Mouse (Mus musculus) midbrain, embryonic 11.5 days (tissue): Measurements from ENCODE around the gene Pik3ca. TPM values are rescaled to one million over a fixed set of nuclear protein-coding genes. Genes with fewer than 3 reads are reported as not detected.
A peak's percentile ranks its signal among the peaks of the same experiment; 100 is the strongest.

Experiments used
- ATAC-seq: fragments of 200-750 bp; cut with Nextera tagmentation; 2 replicates; pipeline ENCODE4 v1.8.0; 2017; ENCODE audit warnings: moderate TSS enrichment, moderate library complexity; ENCODE audit not compliant: low FRiP score
- DNase-seq: peaks from one replicate; pipeline ENCODE4 v3.0.0; 2015; ENCODE audit warnings: low spot score; ENCODE audit errors: missing footprints
- H3K27ac ChIP-seq: fragments of 300-500 bp; sonication (generic); 2 replicates; pipeline ENCODE4 v1.5.1; 2014; ENCODE audit warnings: low read depth, low read length
- H3K27me3 ChIP-seq: fragments of 300-500 bp; sonication (generic); 2 replicates; pipeline ENCODE4 v1.6.1; 2014; ENCODE audit warnings: mild to moderate bottlenecking, low read length, moderate library complexity, mixed read lengths; ENCODE audit not compliant: control insufficient read depth, insufficient read depth
- H3K36me3 ChIP-seq: fragments of 300-500 bp; sonication (generic); 2 replicates; pipeline ENCODE4 v1.6.1; 2014; ENCODE audit warnings: mild to moderate bottlenecking, low read length, moderate library complexity, mixed read lengths; ENCODE audit not compliant: control insufficient read depth, insufficient read depth
- H3K4me1 ChIP-seq: fragments of 300-500 bp; sonication (generic); 2 replicates; pipeline ENCODE4 v1.6.1; 2014; ENCODE audit warnings: low read length; ENCODE audit not compliant: control insufficient read depth, insufficient read depth
- H3K4me2 ChIP-seq: fragments of 300-500 bp; sonication (generic); 2 replicates; pipeline ENCODE4 v1.6.1; 2014; ENCODE audit warnings: mild to moderate bottlenecking, moderate library complexity
- H3K4me3 ChIP-seq: fragments of 300-500 bp; sonication (generic); 2 replicates; pipeline ENCODE4 v1.5.1; 2014; ENCODE audit warnings: low read depth, low read length
- H3K9ac ChIP-seq: fragments of 300-500 bp; sonication (generic); 2 replicates; pipeline ENCODE4 v1.6.1; 2014; ENCODE audit warnings: low read length
- H3K9me3 ChIP-seq: fragments of 300-500 bp; sonication (generic); 2 replicates; pipeline ENCODE4 v1.6.1; 2016; ENCODE audit warnings: low read length; ENCODE audit not compliant: control insufficient read depth
- WGBS: fragments of 180-500 bp; shearing (Covaris S2); extraction: QIAGEN DNeasy Blood & Tissue Kit; methylation state at CpG from one replicate; pipeline ENCODE4 v1.1.7; 2014; 5-methylcytosine and 5-hydroxymethylcytosine counted together
- polyA plus RNA-seq: library from polyadenylated mRNA; unstranded; fragments of >200 nt; fragmentation: Nextera tagmentation; extraction: Ambion mirVana; gene quantifications from 2 replicates; pipeline ENCODE4 v1.2.1, GENCODE M21; 2014

Pik3ca gene
- polyA plus RNA-seq, 1 experiment from 2014 or later = 12.7 TPM

DNA sequence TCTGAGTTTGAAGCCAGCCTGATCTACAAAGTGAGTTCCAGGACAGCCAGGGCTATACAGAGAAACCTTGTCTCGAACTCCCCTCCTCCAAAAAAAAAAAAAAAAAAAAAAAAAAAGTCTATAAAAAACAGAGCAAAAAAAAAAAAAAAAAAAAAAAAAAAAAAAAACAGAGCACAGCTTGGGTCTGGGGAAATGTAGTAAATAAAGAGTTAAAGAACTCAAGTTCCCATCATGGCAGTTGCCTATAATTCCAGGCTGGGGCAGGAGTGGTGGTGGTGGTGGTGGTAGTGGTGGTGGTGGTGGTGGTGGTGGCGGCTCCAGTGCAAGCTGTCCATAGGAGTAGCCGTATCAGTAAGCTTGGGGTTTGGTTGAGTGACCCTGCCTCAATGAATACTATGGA, 85.6 kb downstream of the Pik3ca start:
- Histone ChIP-seq H3K9me3 (no peaks in the 10 kb centered on the region), H3K36me3 (no peaks in the 10 kb centered on the region), H3K4me3 (no peak overlapping the region), H3K4me1 (no peaks in the 10 kb centered on the region), H3K9ac (no peak overlapping the region), H3K4me2 (no peak overlapping the region), H3K27me3 (no peaks in the 10 kb centered on the region), H3K27ac (no peak overlapping the region)
- DNase-seq (peak; percentile 49), ATAC-seq (no peak)
- 84% methylated on average over 3 of the region's 3 CpGs for whole genome bisulfite sequencing

- Histone ChIP-seq H3K9ac (no peak overlapping the region), H3K27me3 (no peaks in the 10 kb centered on the region), H3K36me3 (no peaks in the 10 kb centered on the region), H3K4me2 (no peak overlapping the region), H3K9me3 (no peaks in the 10 kb centered on the region), H3K27ac (no peak overlapping the region), H3K4me1 (no peaks in the 10 kb centered on the region), H3K4me3 (no peak overlapping the region)
- ATAC-seq = no peak
- WGBS = 86% methylated on average over 4 of the region's 4 CpGs
- peak; percentile 8 for DNase-seq
These were observed 89.1 kb downstream of the Pik3ca start for GRCm38 (mm10) chr3:32486543-32486942.

- no peak overlapping the region for H3K4me2 ChIP-seq
- H3K27me3 ChIP-seq = no peaks in the 10 kb centered on the region
- ATAC-seq (no peak), DNase-seq (peak; percentile 17)
- no peaks in the 10 kb centered on the region for H3K9me3 ChIP-seq
- no peaks in the 10 kb centered on the region for H3K4me1 ChIP-seq
- WGBS = 79% methylated on average over 6 of the region's 6 CpGs
- no peak overlapping the region for H3K4me3 ChIP-seq
- no peak overlapping the region for H3K27ac ChIP-seq
- no peak overlapping the region for H3K9ac ChIP-seq
- no peaks in the 10 kb centered on the region for H3K36me3 ChIP-seq
These were observed 90.7 kb downstream of the Pik3ca start for GRCm38 (mm10) chr3:32488172-32488571.

DNA sequence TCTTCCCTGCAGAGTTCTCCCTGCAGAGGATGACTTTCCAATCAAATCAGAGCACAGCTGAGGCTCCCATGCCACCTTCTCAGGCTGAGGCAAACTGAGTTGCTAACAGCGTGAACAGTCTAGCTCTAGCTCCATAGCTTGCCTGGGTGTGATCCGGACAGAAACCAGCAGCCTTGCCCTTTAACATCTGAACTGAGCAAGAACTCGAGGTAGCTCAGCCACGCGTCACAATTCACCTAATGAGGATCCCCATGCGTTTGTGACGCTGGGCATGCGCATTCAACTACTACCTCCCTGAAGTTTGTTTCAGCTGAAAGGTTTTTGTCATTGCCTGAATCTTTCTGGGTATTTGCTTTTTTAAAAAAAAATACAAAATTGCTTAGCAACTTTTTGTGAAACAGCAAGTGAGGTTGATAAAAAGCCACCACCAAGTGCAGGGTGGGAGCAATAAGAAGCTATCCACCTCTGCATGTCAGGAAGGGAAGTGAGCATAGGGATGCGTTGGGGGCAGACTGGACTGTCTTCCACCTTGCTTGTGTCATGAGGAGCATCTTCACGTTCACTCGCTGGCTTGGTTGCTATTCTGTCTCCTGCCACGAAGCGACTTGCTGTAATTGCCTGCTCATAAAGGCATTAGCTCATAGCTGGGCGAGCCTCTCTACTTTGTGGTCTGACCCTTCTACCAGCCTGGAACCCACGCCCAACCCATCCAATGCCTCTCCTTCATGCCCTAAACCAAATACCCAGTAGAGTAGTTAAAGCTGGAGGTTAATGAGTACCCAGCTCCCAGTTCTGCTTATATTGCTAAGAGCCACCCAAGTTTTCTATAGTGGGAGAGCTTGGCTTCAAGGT, 92.8 kb downstream of the Pik3ca start:
- ATAC-seq = no peak
- no peak overlapping the region for H3K4me3 ChIP-seq

DNA sequence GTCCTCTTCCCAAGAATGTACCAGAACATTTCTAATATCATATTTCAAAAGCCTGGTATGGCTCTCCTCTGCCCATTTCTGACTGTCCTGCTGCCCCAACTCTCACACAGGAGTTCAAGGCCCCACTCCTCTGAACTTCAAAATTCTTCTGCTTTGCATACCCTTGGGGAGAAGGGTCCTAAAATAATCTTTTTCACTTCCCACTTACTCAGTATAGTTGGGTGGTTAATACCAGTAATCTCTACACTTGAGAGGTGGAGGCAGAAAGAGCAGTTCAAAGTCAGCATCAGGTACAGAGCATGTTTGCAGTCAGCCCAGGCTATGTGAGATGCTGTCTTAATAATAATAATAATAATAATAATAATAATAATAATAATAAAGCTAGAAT, 93.5 kb downstream of the Pik3ca start:
- H3K36me3 ChIP-seq = no peaks in the 10 kb centered on the region
- no peaks in the 10 kb centered on the region for H3K9me3 ChIP-seq
- no peak overlapping the region for H3K9ac ChIP-seq
- DNase-seq = peak; percentile 12
- ATAC-seq = no peak
- no peaks in the 10 kb centered on the region for H3K27me3 ChIP-seq
- no peak overlapping the region for H3K27ac ChIP-seq
- no peak overlapping the region for H3K4me3 ChIP-seq
- H3K4me2 ChIP-seq = no peak overlapping the region
- H3K4me1 ChIP-seq = peaks cover 4% of the 10 kb centered on the region; the same call in 1 of the 2 replicates

More for the DNA sequence above, 92.8 kb downstream of the Pik3ca start:
- DNase-seq = peak; percentile 31
- Histone ChIP-seq H3K36me3 (no peaks in the 10 kb centered on the region), H3K27ac (no peak overlapping the region), H3K27me3 (no peaks in the 10 kb centered on the region), H3K9ac (no peak overlapping the region), H3K4me2 (no peak overlapping the region), H3K9me3 (no peaks in the 10 kb centered on the region), H3K4me1 (0 out of 2 replicates have a peak, but pooled peaks cover 2% of the 10 kb centered on the region)
- 91% methylated on average over 15 of the region's 15 CpGs for whole genome bisulfite sequencing

- no peak within 1 kb of the TSS for H3K9ac ChIP-seq
- H3K27ac ChIP-seq = no peak within 1 kb of the TSS
- WGBS = 85% methylated on average over 11 of the region's 11 CpGs
- H3K4me1 ChIP-seq = peaks cover 11% of the 10 kb centered on the region; the same call in 1 of the 2 replicates
- H3K4me2 ChIP-seq = no peak within 1 kb of the TSS
- no peaks in the 10 kb centered on the region for H3K27me3 ChIP-seq
- DNase-seq = peak; percentile 31
- no peak for ATAC-seq
- H3K4me3 ChIP-seq = no peak within 1 kb of the TSS
- no peaks in the 10 kb centered on the region for H3K36me3 ChIP-seq
- H3K9me3 ChIP-seq = no peaks in the 10 kb centered on the region
These were observed 94.9 kb downstream of the Pik3ca start, which contains the start of gene Kcnmb3 for GRCm38 (mm10) chr3:32492097-32493090. Kcnmb3 (minus strand) TSS chr3:32492231.

GRCm38 (mm10) chr3:32494387-32495087, 97.1 kb downstream of the Pik3ca start:
- 79% methylated on average over 8 of the region's 8 CpGs for WGBS
- no peak for ATAC-seq
- H3K4me2 ChIP-seq = no peak overlapping the region

GRCm38 (mm10) chr3:32495088-32495770, 97.8 kb downstream of the Pik3ca start:
- H3K9me3 ChIP-seq = no peaks in the 10 kb centered on the region
- DNase-seq (peak; percentile 86), ATAC-seq (peak; percentile 44)
- no peak overlapping the region for H3K9ac ChIP-seq
- H3K27me3 ChIP-seq = no peaks in the 10 kb centered on the region
- 40% methylated on average over 8 of the region's 8 CpGs for WGBS
- H3K4me2 ChIP-seq = no peak overlapping the region
- no peak overlapping the region for H3K4me3 ChIP-seq
- H3K27ac ChIP-seq = no peak overlapping the region
- H3K36me3 ChIP-seq = no peaks in the 10 kb centered on the region
- H3K4me1 ChIP-seq = peaks cover 11% of the 10 kb centered on the region; the same call in 1 of the 2 replicates

More at GRCm38 (mm10) chr3:32494387-32495087, 97.1 kb downstream of the Pik3ca start:
- Histone ChIP-seq H3K27me3 (no peaks in the 10 kb centered on the region), H3K27ac (no peak overlapping the region), H3K4me3 (no peak overlapping the region), H3K9me3 (no peaks in the 10 kb centered on the region), H3K36me3 (no peaks in the 10 kb centered on the region), H3K9ac (no peak overlapping the region), H3K4me1 (peaks cover 11% of the 10 kb centered on the region; the same call in 1 of the 2 replicates)
- DNase-seq = peak; percentile 84
